9 mouse cellular contexts compared by ENCODE assay signal in genomic region chr10:87447754-87448095, GRCm38 (mm10). TPM values are rescaled to one million over a fixed set of nuclear protein-coding genes. Genes with fewer than 3 reads are reported as not detected.
DNase-seq lines count a peak whose midpoint lies in the region; ATAC-seq and TF ChIP-seq lines count a peak whose summit lies in the region.
"Had no signal": no experiment of that assay in that cellular context is flagged by ENCODE, and none has a peak within 500 bp of the region (broad histone marks: within the 10 kb centered on the region; RNA-seq: fewer than 3 reads in every experiment).

No protein-coding gene starts in this region.

- no peaks in the 10 kb centered on the region for H3K4me1 ChIP-seq in kidney, postnatal 0 days (replicated peaks; ENCODE audit: insufficient read depth, low read length)
- peaks cover 24% of the 10 kb centered on the region for H3K4me1 ChIP-seq in forebrain, embryonic 16.5 days (replicated peaks; ENCODE audit: control insufficient read depth, insufficient read depth, low read length)
- peaks cover 7% of the 10 kb centered on the region; the same call in 1 of the 2 replicates for H3K4me1 ChIP-seq in neural tube, embryonic 14.5 days (ENCODE audit: control insufficient read depth, insufficient read depth, low read length)

- H3K9ac ChIP-seq in kidney, postnatal 0 days (ENCODE audit: low read depth, low read length): no peak overlapping the region
- H3K9ac ChIP-seq in forebrain, embryonic 16.5 days (replicated peaks; ENCODE audit: low read depth, low read length): peak overlapping the region; percentile 15; the same call in 1 of the 2 replicates
- no peak overlapping the region for H3K9ac ChIP-seq in neural tube, embryonic 14.5 days (replicated peaks; ENCODE audit: low read depth, low read length)

- WGBS in kidney, postnatal 0 days: 3% methylated on average over 9 of the region's 9 CpGs
- 1% methylated on average over 9 of the region's 9 CpGs for WGBS in forebrain, embryonic 16.5 days
- WGBS in neural tube, embryonic 14.5 days: 3% methylated on average over 9 of the region's 9 CpGs

- peak; percentile 2 for DNase-seq in kidney, postnatal 0 days (ENCODE audit: low spot score)
- DNase-seq in kidney, adult 11 months: no peak
- peak; percentile 10 for DNase-seq in left cerebral cortex, adult 18-20 months (ENCODE audit: low spot score in 2 of 2)
- DNase-seq in B cell, adult 2 months: no peak
- no peak for DNase-seq in thymus, postnatal 14 days
- no peak for DNase-seq in urinary bladder, postnatal 10 days (ENCODE audit: low spot score)

- H3K4me2 ChIP-seq in kidney, postnatal 0 days (ENCODE audit: low read length): peak overlapping the region; percentile 21; the same call in 1 of the 2 replicates
- peak overlapping the region; percentile 49 for H3K4me2 ChIP-seq in forebrain, embryonic 16.5 days (ENCODE audit: low read length)
- peak overlapping the region; percentile 1; the same call in 1 of the 2 replicates for H3K4me2 ChIP-seq in neural tube, embryonic 14.5 days (ENCODE audit: low read depth, low read length)

- no peaks in the 10 kb centered on the region for H3K36me3 ChIP-seq in kidney, postnatal 0 days (ENCODE audit: insufficient read depth, low read length)
- H3K36me3 ChIP-seq in forebrain, embryonic 16.5 days (ENCODE audit: control insufficient read depth, insufficient read depth): no peaks in the 10 kb centered on the region
- no peaks in the 10 kb centered on the region for H3K36me3 ChIP-seq in neural tube, embryonic 14.5 days (ENCODE audit: control insufficient read depth, insufficient read depth, low read length)

- no peaks in the 10 kb centered on the region for H3K27me3 ChIP-seq in kidney, postnatal 0 days (ENCODE audit: insufficient read depth, low read length)
- H3K27me3 ChIP-seq in forebrain, embryonic 16.5 days (replicated peaks; ENCODE audit: control insufficient read depth, insufficient read depth, low read length): no peaks in the 10 kb centered on the region
- H3K27me3 ChIP-seq in neural tube, embryonic 14.5 days (ENCODE audit: control insufficient read depth, insufficient read depth, low read length): no peaks in the 10 kb centered on the region
- H3K27me3 ChIP-seq: Patski had no signal

- no peaks in the 10 kb centered on the region for H3K9me3 ChIP-seq in kidney, postnatal 0 days (replicated peaks; ENCODE audit: low read length)
- no peaks in the 10 kb centered on the region for H3K9me3 ChIP-seq in forebrain, embryonic 16.5 days (ENCODE audit: control insufficient read depth, low read length)
- no peaks in the 10 kb centered on the region for H3K9me3 ChIP-seq in neural tube, embryonic 14.5 days (ENCODE audit: control insufficient read depth, low read length)

- H3K27ac ChIP-seq in kidney, postnatal 0 days: no peak overlapping the region
- peak overlapping the region; percentile 69 for H3K27ac ChIP-seq in forebrain, embryonic 16.5 days (ENCODE audit: low read length)
- no peak overlapping the region for H3K27ac ChIP-seq in neural tube, embryonic 14.5 days (ENCODE audit: low read depth, low read length)

- TF ChIP-seq CTCF in kidney, postnatal 0 days (IDR thresholded peaks at IDR 0.05; ENCODE audit: low read depth): no peak

- no peak; the same call in 1 of the 2 replicates for ATAC-seq in kidney, postnatal 0 days (replicated peaks; ENCODE audit: low FRiP score, low read depth)
- ATAC-seq in forebrain, embryonic 16.5 days: peak; percentile 93
- ATAC-seq in neural tube, embryonic 14.5 days (ENCODE audit: low read depth): peak; percentile 97
- ATAC-seq: Patski had no signal

- no peak overlapping the region for H3K4me3 ChIP-seq in kidney, postnatal 0 days (replicated peaks; ENCODE audit: low read depth, low read length)
- H3K4me3 ChIP-seq in forebrain, embryonic 16.5 days (replicated peaks; ENCODE audit: low read length): peak overlapping the region; percentile 15
- no peak overlapping the region for H3K4me3 ChIP-seq in neural tube, embryonic 14.5 days (ENCODE audit: low read depth, low read length)

RNA-seq across cellular contexts. Expression of gene Ascl1, which starts 45.7 kb away (rescaled TPM):
- 0.30 and 0.41 TPM in 2 replicates for polyA plus RNA-seq in kidney, postnatal 0 days (2015; fragmentation: Nextera tagmentation; extraction: Ambion mirVana)
- 15.7 and 17.5 TPM in 2 replicates for polyA plus RNA-seq in forebrain, embryonic 16.5 days (2015; fragmentation: Nextera tagmentation; extraction: Ambion mirVana)
- total RNA-seq in left cerebral cortex, adult 18-20 months (2021): 1 to 10 TPM; 5.6 to 6.0 TPM
- polyA plus RNA-seq in neural tube, embryonic 14.5 days (2014; fragmentation: Nextera tagmentation; extraction: Ambion mirVana): 8.7 and 8.8 TPM in 2 replicates
- polyA plus RNA-seq: Patski had no signal

Comparison
In these comparisons a context has a peak if more than half of its experiments do, and no peak if none do; other contexts are left out.
1. DNase-seq: peak in kidney, postnatal 0 days (single experiment) and left cerebral cortex, adult 18-20 months (2 of 2); none in kidney, adult 11 months (single experiment), B cell, adult 2 months (0 of 2), thymus, postnatal 14 days (single experiment) and urinary bladder, postnatal 10 days (single experiment).
2. Peak in every context shown above with its lines, with median percentiles within 50 percentile points of each other: H3K4me2 ChIP-seq.